Mouse (Mus musculus): Measurements from ENCODE around the gene Bcl2l14. TPM values are rescaled to one million over a fixed set of nuclear protein-coding genes. Genes with fewer than 3 reads are reported as not detected.

The Bcl2l14 gene
- polyA plus RNA-seq, 1 experiment from 2014 or later = 0.31 TPM

DNA sequence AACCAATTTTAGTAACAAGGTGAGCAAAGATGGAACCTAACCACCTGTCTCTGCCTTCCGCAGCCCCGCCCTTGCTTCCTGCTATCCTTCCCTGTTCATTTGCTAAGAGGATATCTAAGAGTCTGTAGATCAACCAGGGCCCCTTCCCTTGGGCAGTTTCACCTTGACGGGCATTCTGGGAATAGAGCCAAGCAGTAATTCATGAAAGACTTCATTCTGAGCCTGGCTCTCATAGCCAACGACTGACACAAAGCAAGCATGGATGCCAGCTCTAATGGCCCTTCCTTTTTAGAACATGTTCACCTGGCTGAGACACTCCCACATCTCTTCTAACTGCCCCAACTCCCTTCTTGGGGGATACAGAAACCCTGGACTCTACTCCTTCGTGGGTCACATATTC is 18.9 kb upstream of the Bcl2l14 start:
- H3K36me3 ChIP-seq = no peaks in the 10 kb centered on the region
- no peak overlapping the region for H3K4me3 ChIP-seq
- no peak overlapping the region for H3K4me2 ChIP-seq
- ATAC-seq (ENCODE audit: insufficient number of reproducible peaks, low FRiP score) = no peak
- H3K27me3 ChIP-seq (replicated peaks) = no peaks in the 10 kb centered on the region; the same call in 1 of the 2 replicates
- H3K27ac ChIP-seq (ENCODE audit: poor library complexity, severe bottlenecking) = no peak overlapping the region
- no peaks in the 10 kb centered on the region for H3K4me1 ChIP-seq (replicated peaks)
- no peak overlapping the region for H3K9ac ChIP-seq
- WGBS = 68% methylated on average over 5 of the region's 5 CpGs
- H3K9me3 ChIP-seq (replicated peaks) = peaks cover 4% of the 10 kb centered on the region; the same call in 1 of the 2 replicates

DNA sequence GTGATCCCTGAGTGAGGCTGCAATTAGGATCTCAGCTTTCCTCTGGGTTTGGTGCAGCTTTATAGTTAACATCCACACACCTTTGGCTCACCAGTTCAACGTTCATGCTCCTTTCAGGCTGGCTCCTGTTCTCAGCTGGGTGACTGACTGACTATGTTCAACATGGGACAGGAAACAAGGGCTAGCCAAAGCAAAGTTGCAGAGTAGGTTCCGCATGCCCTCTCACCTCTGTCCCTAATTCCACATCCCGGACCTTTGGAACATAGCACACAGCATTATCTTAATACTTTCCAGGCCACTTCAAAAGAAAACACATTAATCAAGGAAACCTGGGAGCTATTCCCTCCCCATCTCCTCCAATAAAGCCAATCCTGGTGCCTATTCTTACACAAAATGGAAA is 18.3 kb upstream of the Bcl2l14 start:
- peaks cover 4% of the 10 kb centered on the region; the same call in 1 of the 2 replicates for H3K9me3 ChIP-seq (replicated peaks)
- ATAC-seq (ENCODE audit: insufficient number of reproducible peaks, low FRiP score) = no peak
- WGBS = 47% methylated on average over 3 of the region's 3 CpGs
- H3K4me3 ChIP-seq = no peak overlapping the region
- no peaks in the 10 kb centered on the region for H3K36me3 ChIP-seq
- H3K4me1 ChIP-seq (replicated peaks) = no peaks in the 10 kb centered on the region
- H3K27me3 ChIP-seq (replicated peaks) = no peaks in the 10 kb centered on the region; the same call in 1 of the 2 replicates
- H3K9ac ChIP-seq = no peak overlapping the region
- H3K27ac ChIP-seq (ENCODE audit: poor library complexity, severe bottlenecking) = no peak overlapping the region
- no peak overlapping the region for H3K4me2 ChIP-seq

DNA sequence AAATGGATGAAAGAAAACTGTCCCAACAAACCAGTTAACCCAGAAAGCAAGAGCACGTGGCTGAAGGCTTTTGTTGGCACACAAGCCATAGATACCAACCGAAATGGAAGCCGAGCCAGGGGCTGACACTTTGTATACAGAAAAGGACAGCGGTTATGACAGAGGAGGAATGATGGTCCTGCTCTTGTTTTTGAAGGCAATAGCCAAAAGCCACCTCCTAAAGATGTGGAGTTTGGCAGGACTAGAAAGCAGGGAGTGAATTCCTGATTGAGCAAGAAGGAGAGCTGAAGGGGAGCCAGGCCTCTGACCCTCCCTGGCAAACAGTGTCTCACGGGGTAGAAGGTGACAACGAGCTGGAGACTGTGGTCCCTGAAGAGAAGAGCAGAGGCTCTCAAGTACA is 14.7 kb upstream of the Bcl2l14 start:
- no peak overlapping the region for H3K4me3 ChIP-seq
- no peak for ATAC-seq (ENCODE audit: insufficient number of reproducible peaks, low FRiP score)

DNA sequence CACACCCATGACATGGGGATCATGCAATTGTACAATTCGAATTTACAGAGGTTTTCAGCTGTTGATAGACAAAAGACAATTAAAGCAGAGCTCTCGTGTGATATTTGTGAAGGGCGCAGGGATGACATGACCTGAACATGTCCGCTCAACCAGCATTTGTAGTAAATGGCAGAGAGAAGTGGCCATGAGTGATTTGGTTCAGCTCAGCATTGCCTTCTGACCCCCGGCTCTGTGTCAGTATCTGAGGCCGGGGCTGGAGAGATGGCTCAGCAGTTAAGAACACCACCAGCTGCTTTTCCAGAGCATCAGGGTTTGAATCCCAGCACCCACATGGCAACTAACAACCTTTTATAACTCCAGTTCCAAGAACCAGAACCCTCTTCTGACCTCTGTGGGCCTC is 10.2 kb upstream of the Bcl2l14 start:
- 82% methylated on average over 6 of the region's 6 CpGs for WGBS

More for the DNA sequence above, 14.7 kb upstream of the Bcl2l14 start:
- Histone ChIP-seq H3K27me3 (replicated peaks) (no peaks in the 10 kb centered on the region; the same call in 1 of the 2 replicates), H3K9ac (no peak overlapping the region), H3K27ac (ENCODE audit: poor library complexity, severe bottlenecking) (no peak overlapping the region), H3K4me1 (replicated peaks) (no peaks in the 10 kb centered on the region), H3K36me3 (no peaks in the 10 kb centered on the region), H3K4me2 (no peak overlapping the region), H3K9me3 (replicated peaks) (peaks cover 4% of the 10 kb centered on the region; the same call in 1 of the 2 replicates)
- WGBS = 78% methylated on average over 6 of the region's 6 CpGs

DNA sequence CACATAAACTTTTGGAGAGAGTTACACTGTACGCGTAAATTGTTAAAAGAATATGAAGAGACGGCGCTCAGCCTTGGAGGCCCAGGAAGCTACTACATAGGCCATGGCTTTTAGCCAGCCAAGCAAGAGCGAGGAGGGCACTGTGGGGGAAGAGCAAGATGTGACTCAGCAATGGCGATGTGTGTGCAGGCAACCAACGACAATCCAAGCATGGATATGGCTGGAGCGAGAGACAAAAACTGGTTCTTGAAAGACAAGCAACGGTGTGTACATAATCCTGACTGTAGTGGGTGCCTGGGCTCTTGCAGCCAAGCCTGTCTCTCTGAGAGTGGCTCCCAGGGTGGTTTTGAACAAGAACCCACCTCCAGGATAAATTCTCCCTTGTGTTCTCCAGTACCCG is 8.7 kb upstream of the Bcl2l14 start:
- H3K27me3 ChIP-seq (replicated peaks) = no peaks in the 10 kb centered on the region
- H3K4me2 ChIP-seq = no peak overlapping the region
- H3K9me3 ChIP-seq (replicated peaks) = no peaks in the 10 kb centered on the region
- no peaks in the 10 kb centered on the region for H3K4me1 ChIP-seq (replicated peaks)
- H3K27ac ChIP-seq (ENCODE audit: poor library complexity, severe bottlenecking) = no peak overlapping the region
- no peak overlapping the region for H3K9ac ChIP-seq
- no peak overlapping the region for H3K4me3 ChIP-seq
- H3K36me3 ChIP-seq = no peaks in the 10 kb centered on the region
- ATAC-seq (ENCODE audit: insufficient number of reproducible peaks, low FRiP score) = no peak
- 88% methylated on average over 10 of the region's 10 CpGs for WGBS

More for the DNA sequence above, 10.2 kb upstream of the Bcl2l14 start:
- H3K9ac ChIP-seq = no peak overlapping the region
- H3K27ac ChIP-seq (ENCODE audit: poor library complexity, severe bottlenecking) = no peak overlapping the region
- H3K4me3 ChIP-seq = no peak overlapping the region
- no peaks in the 10 kb centered on the region for H3K4me1 ChIP-seq (replicated peaks)
- H3K27me3 ChIP-seq (replicated peaks) = no peaks in the 10 kb centered on the region
- ATAC-seq (ENCODE audit: insufficient number of reproducible peaks, low FRiP score) = no peak
- H3K4me2 ChIP-seq = no peak overlapping the region
- H3K36me3 ChIP-seq = no peaks in the 10 kb centered on the region
- H3K9me3 ChIP-seq (replicated peaks) = no peaks in the 10 kb centered on the region

DNA sequence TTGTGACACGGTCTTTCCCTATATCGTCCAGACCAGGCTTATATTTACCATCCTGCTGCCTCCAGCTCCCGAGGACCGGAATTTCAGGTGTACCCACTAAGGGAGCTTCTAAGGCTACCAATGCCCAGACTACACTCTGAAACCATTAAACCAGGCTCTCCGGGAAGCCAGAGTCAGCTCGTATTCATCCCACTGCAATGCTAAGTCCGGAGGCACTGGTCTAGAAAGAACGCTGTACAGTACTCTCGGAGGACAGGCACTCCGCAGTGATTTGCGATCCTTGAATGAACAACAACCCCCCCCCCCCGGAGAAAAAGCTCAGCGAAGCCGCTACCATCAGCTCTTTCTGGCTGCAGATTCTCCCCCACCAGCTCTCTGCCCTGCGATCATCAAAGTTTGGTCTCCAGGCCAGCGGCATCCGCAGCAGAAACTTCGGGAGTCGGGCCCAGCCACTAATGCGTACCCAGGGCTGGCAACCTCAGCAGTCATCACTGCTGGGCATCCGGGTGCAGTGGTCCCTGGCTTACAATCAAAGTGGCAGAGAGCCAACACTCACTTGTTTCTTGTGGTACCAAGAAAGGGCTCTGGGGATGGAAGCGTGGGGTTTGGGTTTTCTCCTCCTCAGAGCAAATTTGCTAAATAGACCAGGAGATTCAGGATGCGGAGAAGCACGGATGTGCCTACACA is 7.6 kb upstream of the Bcl2l14 start:
- 81% methylated on average over 24 of the region's 24 CpGs for WGBS
- Histone ChIP-seq H3K9me3 (replicated peaks) (no peaks in the 10 kb centered on the region), H3K4me2 (no peak overlapping the region), H3K27me3 (replicated peaks) (no peaks in the 10 kb centered on the region), H3K27ac (ENCODE audit: poor library complexity, severe bottlenecking) (no peak overlapping the region), H3K4me3 (no peak overlapping the region), H3K9ac (no peak overlapping the region), H3K4me1 (replicated peaks) (no peaks in the 10 kb centered on the region), H3K36me3 (no peaks in the 10 kb centered on the region)
- ATAC-seq (ENCODE audit: insufficient number of reproducible peaks, low FRiP score) = no peak

DNA sequence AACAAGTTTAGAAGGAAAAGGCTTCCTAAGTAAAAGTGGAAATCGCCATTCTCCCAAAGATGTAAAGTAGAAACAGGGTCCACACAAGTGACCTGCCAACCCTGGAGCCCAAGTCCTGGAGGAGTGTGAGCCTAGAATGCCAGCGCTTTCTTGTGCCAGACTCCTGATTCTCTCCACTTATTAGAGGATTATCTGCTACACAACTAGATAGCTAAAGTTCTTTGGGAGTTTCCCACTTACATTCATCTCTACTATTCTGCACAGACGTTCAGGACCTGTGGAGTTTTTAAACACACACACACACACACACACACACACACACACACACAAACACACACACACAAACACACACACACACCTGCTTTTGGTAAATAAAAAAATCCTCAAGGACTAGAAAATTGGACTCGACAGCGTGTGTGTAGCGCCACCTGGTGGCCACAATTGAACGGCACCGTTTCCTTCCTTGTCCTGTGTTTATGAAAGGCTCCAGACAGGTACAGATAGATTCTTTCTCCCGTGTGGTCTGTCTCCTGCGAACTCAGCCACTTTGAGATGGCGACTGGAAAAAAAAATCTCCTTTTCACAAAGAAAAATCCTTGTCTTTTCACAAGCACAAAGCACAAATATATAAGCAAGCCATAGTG is 6.7 kb upstream of the Bcl2l14 start:
- no peak overlapping the region for H3K4me3 ChIP-seq
- ATAC-seq (ENCODE audit: insufficient number of reproducible peaks, low FRiP score) = no peak
- no peaks in the 10 kb centered on the region for H3K9me3 ChIP-seq (replicated peaks)
- no peaks in the 10 kb centered on the region for H3K4me1 ChIP-seq (replicated peaks)
- 15% methylated on average over 11 of the region's 11 CpGs for WGBS
- no peak overlapping the region for H3K4me2 ChIP-seq
- no peak overlapping the region for H3K9ac ChIP-seq
- no peak overlapping the region for H3K27ac ChIP-seq (ENCODE audit: poor library complexity, severe bottlenecking)
- H3K36me3 ChIP-seq = no peaks in the 10 kb centered on the region
- H3K27me3 ChIP-seq (replicated peaks) = no peaks in the 10 kb centered on the region

DNA sequence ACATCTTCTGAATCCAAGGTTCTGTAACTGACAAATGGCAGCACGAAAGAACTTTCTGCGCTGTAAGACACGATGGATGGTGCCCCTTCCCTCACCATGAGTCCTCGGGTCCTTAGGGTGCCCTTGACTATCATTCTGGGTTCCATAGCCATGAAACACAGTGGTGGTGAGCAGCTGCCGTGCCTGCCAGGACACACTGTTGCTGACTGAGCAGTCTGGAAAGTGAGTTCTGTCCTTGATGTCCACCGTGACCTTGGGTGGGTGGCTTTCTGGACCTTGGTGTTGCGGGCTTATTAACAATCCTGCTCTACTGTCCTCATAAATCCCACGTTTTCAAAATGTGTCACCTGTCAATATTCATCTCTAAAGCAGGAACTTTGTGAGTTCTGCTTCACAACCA is 6.2 kb upstream of the Bcl2l14 start:
- Histone ChIP-seq H3K4me3 (no peak overlapping the region), H3K27ac (ENCODE audit: poor library complexity, severe bottlenecking) (no peak overlapping the region), H3K27me3 (replicated peaks) (no peaks in the 10 kb centered on the region), H3K4me2 (no peak overlapping the region), H3K36me3 (no peaks in the 10 kb centered on the region), H3K4me1 (replicated peaks) (no peaks in the 10 kb centered on the region), H3K9ac (peak overlapping the region; percentile 39; the same call in 1 of the 2 replicates), H3K9me3 (replicated peaks) (no peaks in the 10 kb centered on the region)
- WGBS = 59% methylated on average over 8 of the region's 8 CpGs
- ATAC-seq (ENCODE audit: insufficient number of reproducible peaks, low FRiP score) = no peak

DNA sequence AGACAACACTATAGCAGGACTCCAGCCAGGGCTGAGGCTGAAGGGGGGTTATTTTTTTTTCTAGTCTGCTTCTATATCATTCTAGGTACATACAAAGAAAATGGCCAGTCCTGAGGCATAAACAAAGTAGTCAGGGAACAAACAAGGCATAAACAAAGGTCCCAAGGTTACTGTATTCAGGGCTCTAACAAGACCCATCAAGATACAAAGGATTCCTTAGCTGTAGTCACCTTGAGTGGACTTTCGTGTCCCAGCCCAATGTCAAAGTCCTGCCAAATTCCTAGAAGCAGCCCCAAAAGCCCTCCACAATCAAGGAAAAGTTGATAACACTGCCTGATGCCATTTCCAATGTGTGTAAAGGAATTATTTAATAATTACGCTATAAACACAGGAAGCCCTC is 5.3 kb upstream of the Bcl2l14 start:
- Histone ChIP-seq H3K27me3 (replicated peaks) (no peaks in the 10 kb centered on the region), H3K36me3 (no peaks in the 10 kb centered on the region), H3K9me3 (replicated peaks) (no peaks in the 10 kb centered on the region), H3K27ac (ENCODE audit: poor library complexity, severe bottlenecking) (no peak overlapping the region), H3K4me3 (no peak overlapping the region), H3K4me1 (replicated peaks) (no peaks in the 10 kb centered on the region), H3K9ac (no peak overlapping the region), H3K4me2 (no peak overlapping the region)
- 71% methylated on average over 2 of the region's 2 CpGs for WGBS
- ATAC-seq (ENCODE audit: insufficient number of reproducible peaks, low FRiP score) = no peak

DNA sequence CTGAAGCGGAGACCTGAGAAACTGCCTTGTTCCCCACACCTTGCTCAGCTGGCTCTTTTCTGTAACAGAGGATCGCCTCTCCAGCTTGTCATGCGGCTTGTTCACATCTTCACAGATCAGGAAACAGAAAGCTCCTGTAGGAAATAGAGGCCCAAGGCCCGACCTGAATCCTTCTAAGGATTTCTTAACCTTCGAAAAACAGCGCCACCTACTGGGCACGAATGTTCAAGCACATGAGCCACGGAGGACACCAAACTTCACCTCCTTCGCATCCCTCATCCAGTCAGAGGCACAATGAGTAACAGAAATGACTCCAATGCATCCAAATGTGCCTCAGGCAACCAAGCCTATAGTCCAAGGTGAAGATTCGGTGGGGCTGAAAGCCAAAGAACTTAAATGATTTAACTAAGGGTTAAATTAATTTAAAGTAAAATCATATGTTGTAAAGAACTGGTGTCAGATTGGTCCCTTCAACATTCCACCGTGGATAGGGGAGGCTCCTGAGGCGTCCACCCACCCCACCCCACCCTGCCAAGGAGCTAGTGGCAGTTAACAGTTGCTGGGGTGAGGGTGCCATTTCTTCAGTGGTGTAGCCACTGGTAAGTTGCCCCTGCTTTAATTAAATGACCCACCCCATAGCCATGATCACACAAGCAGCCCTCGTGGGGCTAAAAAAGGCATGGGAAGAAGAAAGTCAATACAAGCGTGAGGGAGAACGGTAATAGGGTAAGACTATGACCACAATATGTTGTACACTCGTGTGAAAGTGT is 7.0 kb downstream of the Bcl2l14 start:
- whole genome bisulfite sequencing = 36% methylated on average over 16 of the region's 16 CpGs
- Histone ChIP-seq H3K4me2 (0 out of 2 replicates have a peak overlapping the region, but pooled peaks have one; percentile 29), H3K36me3 (no peaks in the 10 kb centered on the region), H3K27ac (ENCODE audit: poor library complexity, severe bottlenecking) (no peak overlapping the region), H3K9me3 (replicated peaks) (no peaks in the 10 kb centered on the region), H3K9ac (no peak overlapping the region), H3K4me1 (replicated peaks) (no peaks in the 10 kb centered on the region), H3K27me3 (replicated peaks) (no peaks in the 10 kb centered on the region), H3K4me3 (no peak overlapping the region)
- no peak for ATAC-seq (ENCODE audit: insufficient number of reproducible peaks, low FRiP score)

DNA sequence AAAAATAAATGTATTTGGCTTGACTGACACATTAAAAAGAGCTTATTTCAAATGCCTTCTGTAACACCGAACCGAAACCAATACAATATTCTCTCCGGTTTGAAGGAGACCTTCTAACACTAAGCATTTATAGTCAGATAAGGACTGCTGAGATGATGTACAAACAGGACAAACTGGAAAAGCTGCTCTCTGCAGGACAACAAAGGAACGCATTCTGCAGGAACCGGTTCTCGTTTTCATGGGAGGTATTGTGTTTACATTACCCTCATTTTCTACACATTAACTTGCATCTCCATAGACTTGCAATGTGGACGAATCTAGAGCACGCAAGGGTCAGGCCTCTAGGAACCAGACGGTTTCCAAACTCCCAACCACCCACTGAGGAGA is 7.6 kb downstream of the Bcl2l14 start:
- no peak for ATAC-seq (ENCODE audit: insufficient number of reproducible peaks, low FRiP score)

More for the DNA sequence above, 7.6 kb downstream of the Bcl2l14 start:
- WGBS = 88% methylated on average over 9 of the region's 9 CpGs
- Histone ChIP-seq H3K4me2 (no peak overlapping the region), H3K27me3 (replicated peaks) (no peaks in the 10 kb centered on the region), H3K36me3 (no peaks in the 10 kb centered on the region), H3K9me3 (replicated peaks) (no peaks in the 10 kb centered on the region), H3K9ac (no peak overlapping the region), H3K4me3 (no peak overlapping the region), H3K27ac (ENCODE audit: poor library complexity, severe bottlenecking) (no peak overlapping the region), H3K4me1 (replicated peaks) (no peaks in the 10 kb centered on the region)

Data from heart, embryonic 12.5 days (tissue).